Mouse (Mus musculus) liver, postnatal 0 days (tissue): ENCODE measurements around the gene Galnt15.

Experiments used
- CTCF ChIP-seq: sonication (generic); IDR thresholded peaks from 2 replicates; pipeline ENCODE4 v1.5.1; 2016; ENCODE audit warnings: antibody characterized with exemption, low read depth
- EP300 ChIP-seq: IDR thresholded peaks from 2 replicates; pipeline ENCODE4 v1.6.1; 2016; ENCODE audit warnings: antibody characterized with exemption, low read depth, mild to moderate bottlenecking

- no peak for TF ChIP-seq CTCF
- TF ChIP-seq EP300, result no peak
Measured at GRCm38 (mm10) chr14:32028681-32029091, at the start of gene Galnt15.
